Mouse (Mus musculus): Measurements from ENCODE around the gene Shf. TPM values are rescaled to one million over a fixed set of nuclear protein-coding genes. Genes with fewer than 3 reads are reported as not detected.

Shf gene
- total RNA-seq, 4 experiments from 2014 or later, result 4.4 to 7.3 (median 5.7) TPM

DNA sequence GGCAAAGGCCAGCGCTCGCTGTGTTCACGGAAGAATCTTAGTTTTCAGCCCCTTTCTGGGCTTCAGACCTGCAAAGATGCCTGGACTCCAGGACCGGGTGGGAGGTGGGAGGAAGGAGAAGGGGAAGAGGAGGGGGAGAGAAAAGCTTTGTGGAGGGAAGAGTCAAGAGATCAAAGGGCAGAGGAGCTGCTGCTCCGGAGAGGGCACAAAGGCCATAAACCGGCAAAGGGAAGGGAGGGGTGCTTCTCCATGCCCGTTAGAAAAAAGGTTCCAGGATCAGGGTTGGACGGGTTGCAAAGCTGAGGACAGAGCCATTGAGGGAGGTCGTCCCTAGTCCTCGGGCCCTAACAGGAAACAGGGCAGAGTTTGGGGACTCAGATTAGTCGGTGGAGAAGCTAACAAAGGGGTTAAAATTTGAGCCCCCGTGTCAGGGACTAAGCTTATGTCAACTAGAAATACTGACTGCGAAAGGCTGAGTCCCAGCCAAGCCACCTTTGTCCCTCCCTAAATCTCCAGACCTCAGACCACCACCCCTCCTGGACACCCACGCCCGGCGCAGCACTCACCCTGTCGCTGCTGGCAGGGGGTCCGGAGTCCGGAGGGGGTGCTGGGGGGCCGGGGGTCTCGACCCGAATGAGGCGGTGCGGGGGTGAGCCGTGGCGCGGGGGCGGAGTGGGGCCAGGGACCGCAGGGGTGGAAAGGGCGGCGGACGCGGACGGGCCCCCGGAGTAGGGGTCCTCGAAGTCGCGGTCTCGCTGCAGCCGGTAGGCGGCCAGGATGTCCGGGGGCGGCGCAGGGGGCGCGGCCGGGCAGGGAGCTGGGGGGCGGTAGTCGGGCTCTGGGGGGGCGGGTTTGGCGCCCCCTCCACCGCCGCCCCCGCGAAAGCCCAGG, 636 bp downstream of the Shf start:
- no peak for DNase-seq (ENCODE audit: low spot score)

DNA sequence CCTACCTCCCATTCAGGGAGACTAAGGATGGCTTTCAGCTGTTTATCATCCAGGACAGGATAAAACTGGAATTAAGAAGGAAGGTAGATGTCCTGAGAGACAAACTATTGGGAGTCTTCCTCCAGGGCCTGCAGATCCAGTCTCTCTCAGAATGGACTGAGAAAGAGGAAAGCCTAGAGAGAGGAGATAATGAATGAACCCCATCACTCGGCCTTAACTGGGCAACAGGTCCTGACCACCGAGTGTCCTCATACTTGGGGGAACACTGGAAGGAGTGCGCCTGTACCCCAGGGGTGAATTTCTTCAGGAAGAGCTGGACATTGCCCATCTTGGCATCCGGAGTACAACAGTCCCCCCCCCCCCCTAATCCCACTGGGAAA, 1.3 kb downstream of the Shf start:
- no peak for DNase-seq (ENCODE audit: low spot score)

DNA sequence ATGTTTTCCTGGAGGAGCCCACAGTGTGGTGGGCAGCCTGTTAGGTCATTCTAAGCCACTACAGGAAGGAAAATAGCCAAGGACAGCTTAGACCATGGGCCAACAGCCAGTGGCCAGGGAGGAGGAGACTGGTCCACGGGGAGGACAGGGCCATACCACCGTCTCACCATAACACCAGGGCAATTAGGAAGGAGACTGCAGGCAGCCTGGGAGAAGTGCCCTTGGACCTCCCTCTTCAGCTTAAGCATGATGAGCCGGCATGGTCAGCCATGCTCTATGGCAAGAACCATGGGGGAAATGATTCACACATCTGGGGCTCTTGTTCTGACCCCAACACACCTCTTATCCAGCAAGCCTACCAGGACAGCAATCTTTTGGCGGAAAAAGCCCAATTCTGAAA, 1.8 kb downstream of the Shf start:
- DNase-seq (ENCODE audit: low spot score), result no peak

DNA sequence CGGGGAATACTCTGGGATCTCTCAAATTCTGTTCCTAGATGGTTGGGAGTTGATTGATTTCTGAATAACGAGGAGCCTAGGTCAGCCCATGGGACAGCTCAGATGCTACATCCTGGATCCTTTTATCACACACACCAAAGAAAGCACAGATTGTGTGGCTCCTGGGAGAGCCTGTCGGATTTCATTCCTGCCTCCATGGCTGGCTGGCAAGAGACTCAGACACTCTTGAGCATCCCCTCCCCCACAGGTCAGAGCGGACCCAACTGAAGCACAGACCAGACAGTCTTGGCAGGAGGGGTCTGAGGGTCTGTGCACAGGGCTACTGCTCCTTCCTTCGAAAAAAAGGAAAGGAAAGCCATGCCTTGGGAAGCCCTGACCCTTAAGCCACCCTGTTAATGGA, 2.3 kb downstream of the Shf start:
- DNase-seq (ENCODE audit: low spot score), result no peak

GRCm38 (mm10) chr2:122366039-122366438, 2.9 kb downstream of the Shf start:
- DNase-seq (ENCODE audit: low spot score), result no peak

- no peak for DNase-seq (ENCODE audit: low spot score)
Observed at GRCm38 (mm10) chr2:122365244-122365866, 3.6 kb downstream of the Shf start.

GRCm38 (mm10) chr2:122364352-122364944, 4.5 kb downstream of the Shf start:
- DNase-seq (ENCODE audit: low spot score), result no peak

- DNase-seq (ENCODE audit: low spot score), result no peak
Observed at GRCm38 (mm10) chr2:122362622-122363523, 6.1 kb downstream of the Shf start.

DNA sequence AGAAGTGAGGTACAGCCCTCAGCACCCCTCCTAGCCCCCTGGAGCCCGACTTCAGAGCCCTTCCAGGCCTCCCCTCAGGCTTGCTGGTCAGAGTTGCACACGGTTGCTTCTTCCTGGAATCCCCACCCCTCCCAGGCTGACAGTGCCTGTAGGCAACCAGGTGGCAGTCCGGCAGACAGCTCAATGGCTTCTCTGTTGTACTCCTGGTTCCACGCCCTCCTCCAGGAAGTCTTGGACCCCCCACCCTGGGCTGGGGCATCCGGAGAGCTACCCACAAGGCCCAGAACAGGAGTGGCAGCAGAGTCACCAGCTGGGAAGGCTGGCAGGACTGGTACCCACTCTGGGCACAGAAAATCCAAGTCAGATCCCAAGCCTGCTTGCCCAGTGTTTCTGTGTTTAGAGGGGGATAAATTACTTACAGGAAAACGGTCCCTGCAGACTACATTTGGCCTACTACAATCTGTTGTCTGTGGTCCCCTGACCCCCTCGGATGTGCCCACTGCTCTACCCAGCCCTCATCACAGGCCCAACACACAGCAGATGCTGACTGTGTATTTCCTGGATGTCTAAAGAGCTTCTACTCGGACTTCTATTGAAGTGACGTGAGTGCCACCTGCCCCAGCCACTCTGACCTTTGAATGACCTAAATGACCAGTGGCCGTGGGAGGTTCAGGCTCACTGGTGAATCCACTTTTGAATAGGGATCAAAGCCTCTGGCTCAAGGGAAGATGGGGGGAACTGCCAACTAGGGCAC, 6.9 kb downstream of the Shf start:
- DNase-seq (ENCODE audit: low spot score), result no peak

DNA sequence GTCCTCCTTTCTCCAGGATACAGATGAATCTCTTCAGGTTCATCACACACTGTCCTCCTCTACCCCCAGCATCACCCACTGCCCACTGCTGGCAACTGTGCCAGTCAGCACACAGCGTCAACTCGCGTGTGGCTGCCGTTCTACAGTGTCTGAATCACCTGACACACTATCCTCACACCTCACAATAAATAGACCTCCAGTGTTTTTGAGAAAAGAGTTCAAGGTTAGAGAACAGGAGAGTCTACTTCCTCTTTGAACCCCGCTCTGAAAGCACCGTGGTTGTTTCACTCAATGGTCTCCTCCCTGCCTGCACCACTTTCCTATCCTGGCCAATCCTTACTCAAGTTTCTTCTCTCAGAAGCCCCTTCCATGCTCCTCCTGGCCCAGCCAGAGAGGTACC, 7.8 kb downstream of the Shf start:
- no peak for DNase-seq (ENCODE audit: low spot score)

DNA sequence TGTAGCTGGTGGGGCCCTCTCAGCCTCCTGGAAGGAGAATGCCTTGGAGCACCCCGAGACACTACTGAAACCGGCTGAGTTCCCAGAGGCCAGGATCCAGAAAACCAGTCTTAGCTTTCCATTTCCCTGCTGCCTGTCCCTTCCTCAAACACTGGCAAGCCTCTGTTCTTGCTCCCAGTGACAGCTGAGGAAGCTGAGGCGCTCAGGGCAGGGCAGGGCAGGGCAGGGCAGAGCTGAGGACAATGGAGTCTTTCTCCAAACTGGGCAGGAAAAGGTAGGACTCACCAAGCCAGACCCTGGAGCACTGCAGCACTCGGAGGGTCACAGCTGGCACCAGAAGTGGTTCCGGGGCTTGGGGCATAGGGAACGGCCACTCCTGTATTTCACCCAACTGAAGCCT, 8.7 kb downstream of the Shf start:
- no peak for DNase-seq (ENCODE audit: low spot score)

DNA sequence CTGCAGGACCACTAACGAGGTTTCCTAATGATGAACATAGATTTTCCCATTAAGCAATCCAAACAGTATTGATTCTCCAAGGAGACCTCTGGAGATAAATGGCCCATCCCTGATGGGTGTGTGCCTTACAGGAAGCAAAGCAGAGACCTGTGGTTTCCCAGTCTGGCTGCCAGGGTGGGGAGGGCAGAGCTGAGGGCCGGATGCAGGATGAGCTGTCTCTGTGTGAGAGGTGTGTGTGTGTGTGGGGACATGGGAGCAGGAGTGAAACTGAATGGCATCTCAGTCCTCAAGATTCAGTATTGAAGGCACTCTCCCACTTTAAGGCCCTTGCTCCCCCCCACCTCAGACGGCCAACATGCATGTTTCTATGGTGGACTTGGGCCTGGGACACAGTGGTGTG, 12.8 kb downstream of the Shf start:
- no peak for DNase-seq (ENCODE audit: low spot score)

DNA sequence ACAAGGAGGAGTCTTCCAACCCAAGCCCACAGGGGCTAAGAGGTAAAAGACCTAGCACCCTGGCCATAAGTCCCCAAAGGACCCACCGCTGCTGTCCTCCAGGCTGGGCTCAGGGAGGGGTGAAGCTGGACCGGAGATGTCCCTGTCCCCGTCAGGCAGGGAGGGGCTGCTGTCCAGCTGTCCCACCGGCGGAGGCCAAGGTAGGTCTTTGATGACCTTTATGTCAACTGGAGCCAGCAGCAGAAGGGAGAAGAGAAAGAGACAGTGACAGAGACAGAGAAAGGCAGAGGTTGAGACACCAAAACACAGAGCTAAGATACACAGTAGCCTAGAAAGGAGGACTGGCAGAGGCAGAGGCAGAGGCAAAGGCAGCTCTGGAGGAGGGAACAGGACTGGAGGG, 13.6 kb downstream of the Shf start:
- no peak for DNase-seq (ENCODE audit: low spot score)

DNA sequence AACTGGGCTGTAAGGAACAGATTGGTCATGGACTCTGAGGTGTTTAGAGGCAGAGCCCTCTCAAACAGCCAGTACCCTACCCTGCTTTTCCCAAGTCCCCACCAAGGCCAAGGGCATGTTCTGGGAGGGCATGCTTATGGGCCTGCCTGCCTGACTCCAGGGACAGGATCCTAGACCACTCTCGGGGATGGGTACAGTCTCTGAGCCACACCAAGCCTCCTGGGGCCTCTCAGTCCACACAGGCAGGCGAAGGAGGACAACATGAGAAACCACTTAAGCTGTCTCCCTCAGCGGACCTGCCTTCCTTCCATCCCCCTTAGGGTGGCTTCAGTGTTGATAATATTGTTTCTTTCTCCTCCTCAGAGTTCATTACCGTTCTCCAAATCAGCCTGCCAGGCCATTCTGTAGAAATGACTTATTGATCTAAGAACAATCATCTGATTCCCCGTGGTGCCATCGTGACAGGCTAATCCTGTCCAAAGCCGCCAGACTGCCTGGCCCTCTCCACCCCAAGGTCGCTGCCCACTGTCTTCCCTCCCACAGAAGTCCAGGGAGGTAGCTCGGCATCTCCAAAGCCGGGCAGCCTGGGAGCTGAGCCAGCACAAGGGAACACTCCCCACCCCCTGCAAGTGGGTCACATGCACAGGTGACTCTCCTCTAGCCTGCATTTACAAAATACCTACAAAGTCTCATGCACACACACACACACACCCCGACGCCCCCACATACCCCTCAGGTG, 14.6 kb downstream of the Shf start:
- DNase-seq (ENCODE audit: low spot score), result no peak

GRCm38 (mm10) chr2:122353765-122354164, 15.2 kb downstream of the Shf start:
- no peak for DNase-seq (ENCODE audit: low spot score)

DNA sequence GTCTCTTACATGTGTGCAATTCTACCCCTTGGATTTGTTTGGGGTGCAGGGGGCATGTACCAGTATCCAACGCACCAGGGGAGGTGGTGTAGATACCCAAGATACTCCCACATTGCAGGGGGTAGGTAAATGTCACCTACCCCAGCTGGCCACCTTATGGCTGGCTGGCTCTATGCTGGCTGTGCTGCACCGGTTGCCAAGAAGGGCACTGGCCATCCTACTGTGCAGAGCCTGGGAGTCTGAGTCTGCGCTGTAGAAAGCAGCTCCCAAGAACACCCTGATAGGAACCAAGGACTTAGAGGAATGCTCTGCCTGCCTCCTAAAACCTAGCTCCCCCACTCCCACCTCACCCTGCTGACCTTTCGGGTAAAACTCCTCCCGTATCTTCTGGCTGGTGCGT, 16.0 kb downstream of the Shf start:
- no peak for DNase-seq (ENCODE audit: low spot score)

GRCm38 (mm10) chr2:122351931-122352329, 17.0 kb downstream of the Shf start:
- no peak for DNase-seq (ENCODE audit: low spot score)

- DNase-seq (ENCODE audit: low spot score), result no peak
Observed at GRCm38 (mm10) chr2:122351156-122351930, 17.6 kb downstream of the Shf start.

DNA sequence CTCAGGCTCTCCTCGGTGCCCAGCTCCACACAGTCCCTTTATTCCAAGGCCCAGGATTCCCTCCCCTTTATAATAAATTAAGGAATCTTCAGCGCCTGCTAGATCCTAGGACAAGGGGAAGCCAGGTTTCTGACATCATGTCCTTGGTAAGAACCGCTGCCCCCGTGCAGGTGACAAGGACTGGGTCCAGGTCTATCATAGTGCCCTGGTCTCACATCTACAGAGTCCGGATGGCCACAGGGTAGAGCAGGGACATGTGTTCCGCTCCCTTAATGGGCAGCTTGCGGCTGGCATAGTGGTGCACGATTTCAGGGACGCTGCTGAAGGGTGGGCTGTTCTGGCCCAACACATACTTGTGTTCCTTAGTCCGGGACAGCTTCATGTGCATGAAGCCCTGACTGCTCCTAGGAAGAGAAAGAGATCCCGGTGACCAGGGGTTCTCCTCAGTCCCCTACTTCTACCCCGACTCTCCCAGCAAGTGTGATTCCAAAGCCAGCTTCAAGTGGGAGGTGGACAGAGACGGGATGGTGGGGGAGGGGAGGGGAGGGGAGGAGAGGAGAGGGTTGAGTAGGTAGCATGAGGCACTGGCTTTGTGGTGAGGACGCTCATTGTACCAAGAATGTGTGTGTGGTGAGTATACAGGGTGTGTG, 19.7 kb downstream of the Shf start:
- no peak for DNase-seq (ENCODE audit: low spot score)

Data from heart, adult 8-10 months (tissue).